Mouse (Mus musculus): ENCODE data around the gene Antxrl.

The Antxrl gene

GRCm38 (mm10) chr14:34052516-34052915 is at the start of gene Antxrl:
Antxrl (plus strand) TSS chr14:34052707.
- no peak for DNase-seq (ENCODE audit: low spot score in 2 of 2)

DNA sequence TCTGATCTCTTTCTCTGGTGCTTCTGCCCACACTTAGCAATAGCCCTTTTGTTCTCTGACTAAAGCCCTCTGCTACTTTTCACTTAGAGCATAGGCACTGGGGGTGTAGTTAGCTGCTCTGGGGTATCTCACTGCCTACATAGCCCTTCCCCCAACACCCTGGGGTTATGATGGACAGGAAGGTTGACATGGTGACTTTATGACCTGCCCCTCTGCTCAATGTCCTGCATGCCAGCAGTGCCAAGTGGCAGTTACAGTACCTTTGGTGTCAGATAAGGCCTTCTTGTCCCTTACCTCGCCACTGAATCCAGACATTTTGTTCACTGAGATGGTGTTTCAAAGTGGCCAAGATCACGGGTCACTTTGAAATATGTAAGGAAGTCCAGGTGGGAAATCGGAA is 37.4 kb upstream of the Antxrl start, which contains the start of gene Gm30083:
Gene Gm30083 (minus strand): TSS at position 120 of the 400 bp plus-strand sequence.
- DNase-seq (ENCODE audit: low spot score in 2 of 2) = no peak

DNA sequence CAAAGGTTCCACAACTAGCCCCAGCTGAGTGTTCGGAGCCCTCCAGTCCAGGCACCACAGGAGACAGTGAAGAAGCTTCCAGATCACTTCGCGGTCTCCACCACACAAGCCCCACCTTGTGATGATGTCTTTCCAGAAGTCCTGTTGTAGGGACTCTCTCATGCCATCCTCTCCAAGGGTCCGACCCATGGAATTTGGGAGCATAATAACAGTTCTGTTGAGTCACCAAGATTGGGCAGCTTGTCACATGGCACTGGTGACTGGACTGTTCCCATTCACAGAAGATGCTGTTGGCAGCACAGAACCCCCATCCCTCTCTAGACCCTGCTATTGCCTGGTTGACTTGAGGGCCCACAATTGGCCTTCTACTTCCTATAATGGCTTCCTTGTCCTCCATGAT is 36.1 kb upstream of the Antxrl start, which contains the start of gene Gm5460:
Gene Gm5460 (plus strand): TSS at position 378 of the 400 bp plus-strand sequence.
- no peak for DNase-seq (ENCODE audit: low spot score in 2 of 2)

GRCm38 (mm10) chr14:34016938-34017337 is 35.6 kb upstream of the Antxrl start:
- no peak for DNase-seq (ENCODE audit: low spot score in 2 of 2)

DNA sequence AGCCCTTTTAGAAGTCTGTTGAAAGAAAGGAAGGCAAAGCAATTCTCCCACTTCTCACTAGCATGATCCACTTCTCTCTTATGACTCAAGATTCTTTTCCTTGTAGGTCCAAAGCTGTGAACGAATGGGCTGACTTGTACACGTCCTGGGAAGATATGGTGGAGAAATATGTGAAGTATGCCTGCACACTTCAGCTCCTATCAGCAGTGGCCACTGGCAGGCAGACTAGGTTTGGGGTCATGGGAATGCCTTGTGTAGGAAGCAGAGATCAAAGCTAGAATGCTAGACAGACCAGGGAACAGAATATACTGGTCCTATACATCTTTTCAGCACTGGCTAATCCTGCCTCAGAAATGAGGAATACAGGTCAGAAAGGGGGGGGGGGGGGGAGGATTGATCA is 25.8 kb upstream of the Antxrl start:
- no peak for DNase-seq (ENCODE audit: low spot score in 2 of 2)

DNA sequence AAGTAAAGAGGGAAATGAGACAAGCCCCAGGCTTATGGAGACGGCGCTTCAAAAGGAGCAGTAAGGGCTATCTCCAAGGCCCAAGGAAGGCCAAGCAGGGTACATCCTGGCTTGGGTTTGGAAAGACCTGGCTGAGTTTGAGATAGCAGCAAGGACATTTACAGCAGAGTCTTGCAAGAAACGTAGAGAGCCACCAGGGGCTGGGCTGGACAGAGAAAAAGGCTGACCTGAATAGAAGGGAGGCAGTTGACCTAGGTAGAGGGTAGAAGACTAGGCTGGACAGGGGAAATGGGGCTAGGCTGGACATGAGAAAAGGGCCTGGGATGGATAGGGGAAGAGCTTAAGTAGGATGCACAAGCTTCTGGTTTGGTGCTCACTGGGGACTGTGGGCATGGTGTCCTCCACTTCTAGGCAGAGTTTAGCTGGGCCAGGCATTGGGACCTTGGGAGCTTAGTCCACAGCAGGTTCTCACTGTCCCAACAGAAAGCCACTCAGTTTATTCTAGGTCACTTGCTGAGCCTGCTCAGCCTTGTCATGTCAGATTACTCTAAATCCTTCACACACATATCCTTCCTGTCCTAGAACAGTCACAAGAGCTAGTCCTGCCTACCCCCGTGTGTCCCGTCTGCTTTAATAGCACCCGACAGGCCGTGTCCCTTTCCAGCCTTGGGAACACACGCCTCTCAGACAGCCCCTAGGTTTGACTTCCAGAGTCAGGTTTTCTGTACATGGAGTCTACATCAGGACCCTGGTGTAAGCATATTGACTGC is 18.5 kb upstream of the Antxrl start:
- no peak for DNase-seq (ENCODE audit: low spot score in 2 of 2)

- DNase-seq (ENCODE audit: low spot score in 2 of 2) = peak in 1 of 2 experiments; percentile 5
Measured at GRCm38 (mm10) chr14:34041241-34041640, 11.3 kb upstream of the Antxrl start.

DNA sequence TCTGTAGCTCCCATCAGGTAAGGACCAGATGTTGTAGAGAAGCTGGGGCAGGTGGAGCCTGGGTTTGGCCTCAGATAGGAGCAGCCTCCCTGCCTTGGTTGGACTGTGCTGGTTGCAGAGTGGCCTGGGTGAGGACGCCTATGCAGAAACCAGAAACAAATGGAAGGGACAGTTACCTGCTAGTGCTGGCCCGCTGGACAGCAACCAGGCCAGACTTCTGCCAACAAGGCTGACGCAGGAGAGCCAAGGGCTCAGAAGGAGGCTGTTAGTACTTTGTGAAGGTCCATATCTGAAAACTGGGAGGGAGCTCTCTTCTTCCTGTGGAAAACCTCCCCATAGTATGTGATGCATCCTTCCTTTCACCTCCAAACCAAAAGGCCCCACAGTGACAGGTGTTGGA is 9.2 kb upstream of the Antxrl start:
- DNase-seq (ENCODE audit: low spot score in 2 of 2) = no peak

- peak in 1 of 2 experiments; percentile 33 for DNase-seq (ENCODE audit: low spot score in 2 of 2)
Measured at GRCm38 (mm10) chr14:34050101-34050779, 2.3 kb upstream of the Antxrl start.

GRCm38 (mm10) chr14:34071665-34072064 is 19.2 kb downstream of the Antxrl start:
- no peak for DNase-seq (ENCODE audit: low spot score in 2 of 2)

DNA sequence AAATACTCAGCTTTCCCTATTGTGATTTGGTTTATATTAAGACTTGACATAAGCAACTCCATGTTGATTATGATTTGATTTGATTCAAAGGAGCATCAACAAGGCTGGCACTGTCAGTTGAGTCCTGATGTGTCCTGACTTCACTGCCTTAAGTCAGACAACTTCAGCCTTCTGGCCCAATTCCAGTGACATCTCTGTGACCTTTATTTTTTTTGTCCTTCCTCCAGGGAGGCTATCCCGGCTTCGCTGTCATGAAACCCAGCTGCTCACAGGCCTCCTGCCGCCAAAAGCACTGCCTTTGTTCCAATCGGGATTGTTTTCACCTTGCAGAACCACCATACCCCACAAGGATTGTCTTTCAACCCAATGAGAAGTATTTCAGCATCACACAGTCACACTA is 22.8 kb downstream of the Antxrl start:
- DNase-seq (ENCODE audit: low spot score in 2 of 2) = no peak

- DNase-seq (ENCODE audit: low spot score in 2 of 2) = no peak
Measured at GRCm38 (mm10) chr14:34077222-34077621, 24.7 kb downstream of the Antxrl start.

DNA sequence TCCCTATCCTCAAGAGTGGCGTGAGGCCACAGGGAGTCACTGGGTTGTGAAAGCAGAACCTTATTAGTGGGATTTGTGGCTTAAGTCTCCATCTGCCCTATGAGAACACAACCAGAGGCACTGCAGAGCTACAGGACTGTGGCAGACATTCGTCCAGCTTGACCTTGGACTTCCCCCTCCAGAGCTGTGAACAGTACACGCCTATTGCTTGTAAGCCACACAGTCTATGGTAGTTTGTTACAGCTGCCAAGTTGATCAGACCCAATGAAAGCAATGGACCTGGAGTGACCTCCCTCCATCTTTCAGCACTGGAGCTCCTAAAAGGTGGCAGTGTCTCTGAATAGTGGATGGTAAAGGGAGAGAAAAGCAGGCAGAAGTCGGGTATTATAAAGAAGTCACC is 25.8 kb downstream of the Antxrl start:
- DNase-seq (ENCODE audit: low spot score in 2 of 2) = no peak

DNA sequence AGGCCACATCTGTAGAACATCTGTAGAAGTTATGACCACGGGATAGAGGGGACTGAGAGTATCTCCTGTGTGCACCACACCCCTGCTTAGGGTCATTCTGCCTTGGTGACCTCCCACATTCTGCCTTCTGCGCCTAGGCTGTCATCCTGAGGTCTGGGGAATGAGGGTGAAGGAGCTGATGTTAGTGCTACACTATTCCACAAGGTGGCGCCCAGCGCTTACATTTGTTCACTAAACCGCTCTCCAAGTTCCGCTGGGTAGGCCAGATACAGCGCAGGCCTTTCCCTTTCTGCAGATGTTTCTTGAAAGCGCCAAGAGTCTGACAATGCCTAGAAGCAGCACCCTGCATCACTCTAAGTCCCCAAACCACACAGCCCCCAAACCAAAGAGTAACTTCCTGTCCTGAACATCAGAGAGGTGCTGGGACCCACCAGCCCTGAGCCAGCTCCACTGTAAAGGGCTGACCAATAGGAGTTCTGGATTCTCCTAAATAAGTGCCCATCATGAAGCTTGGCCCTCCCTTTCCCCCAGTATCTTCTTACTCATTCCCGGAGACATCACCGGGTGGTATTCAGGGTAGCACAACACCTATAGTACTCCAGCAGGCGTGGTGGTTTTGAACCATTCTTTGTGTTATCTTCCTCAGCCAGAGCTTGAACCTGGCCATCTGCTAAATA is 28.0 kb downstream of the Antxrl start:
- DNase-seq (ENCODE audit: low spot score in 2 of 2) = peak; percentile 63 to 77

GRCm38 (mm10) chr14:34085731-34086130 is 33.2 kb downstream of the Antxrl start, which contains the start of gene Anxa8:
Anxa8 (plus strand) TSS chr14:34085981.
- DNase-seq (ENCODE audit: low spot score in 2 of 2) = no peak

- no peak for DNase-seq (ENCODE audit: low spot score in 2 of 2)
Measured at GRCm38 (mm10) chr14:34086806-34087205, 34.3 kb downstream of the Antxrl start.

- DNase-seq (ENCODE audit: low spot score in 2 of 2) = no peak
Measured at GRCm38 (mm10) chr14:34087856-34088398, 35.4 kb downstream of the Antxrl start.

- peak in 1 of 2 experiments; percentile 8 for DNase-seq (ENCODE audit: low spot score in 2 of 2)
Measured at GRCm38 (mm10) chr14:34089796-34090195, 37.3 kb downstream of the Antxrl start.

DNA sequence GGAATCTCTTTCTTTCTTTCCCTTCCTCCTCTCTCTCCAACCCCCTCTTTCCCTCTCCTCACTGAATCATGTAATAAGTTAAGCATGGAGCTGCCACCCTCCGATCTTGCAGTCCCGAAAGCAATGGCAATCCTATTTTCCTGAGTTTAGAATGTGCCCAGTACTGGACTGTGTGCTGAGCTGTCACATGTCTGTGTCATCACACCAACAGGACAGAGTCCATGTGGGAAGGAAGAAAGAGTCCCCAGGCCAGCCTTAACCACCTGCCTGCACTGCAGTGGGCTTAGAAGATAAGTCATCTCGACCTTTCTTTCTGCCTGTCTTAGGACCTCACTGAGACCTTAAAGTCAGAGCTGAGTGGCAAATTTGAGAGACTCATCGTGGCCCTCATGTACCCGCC is 39.0 kb downstream of the Antxrl start:
- no peak for DNase-seq (ENCODE audit: low spot score in 2 of 2)

DNA sequence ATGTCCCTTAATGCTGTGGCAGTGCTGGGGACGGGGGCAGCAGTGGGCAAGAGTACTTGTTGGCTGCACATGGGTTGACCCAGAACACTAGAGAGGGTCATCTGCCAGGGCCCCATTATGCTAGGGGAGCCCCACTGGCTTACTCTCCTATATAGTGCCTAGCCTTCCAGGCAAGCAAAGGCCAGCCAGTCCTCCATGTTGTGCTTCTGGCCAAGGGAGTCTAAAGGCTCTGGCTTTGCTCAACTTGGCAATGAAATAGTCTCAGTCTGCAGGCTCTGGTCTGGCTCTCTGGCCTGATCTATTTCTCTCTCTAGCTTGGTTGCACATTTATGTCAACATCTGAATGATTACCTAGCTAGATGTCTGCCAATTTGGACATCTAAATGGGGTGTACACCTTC is 40.3 kb downstream of the Antxrl start:
- DNase-seq (ENCODE audit: low spot score in 2 of 2) = peak in 1 of 2 experiments; percentile 1

GRCm38 (mm10) chr14:34096161-34096560 is 43.7 kb downstream of the Antxrl start:
- DNase-seq (ENCODE audit: low spot score in 2 of 2) = peak in 1 of 2 experiments; percentile 7

- DNase-seq (ENCODE audit: low spot score in 2 of 2) = no peak
Measured at GRCm38 (mm10) chr14:34102601-34103000, 50.1 kb downstream of the Antxrl start, which contains the start of gene A630023A22Rik. A630023A22Rik (minus strand) TSS chr14:34102754.

Measured in cerebellum, postnatal 4 days (tissue).